Mouse (Mus musculus) frontal cortex, postnatal 14 days (tissue): Measurements from ENCODE around the gene Retnla.
"Not testable (repeated sequence)": the region's sequence is repeated elsewhere in the genome, so short reads cannot be mapped to it uniquely, and the experiment has no call there.

Source experiments
- DNase-seq, 2 experiments: peaks; one replicate each; pipeline ENCODE4 v3.0.0; 2022; ENCODE audit warnings: low spot score in 2 of 2

Retnla gene

GRCm38 (mm10) chr16:48842266-48842665 is at the start of gene Retnla:
Gene Retnla, plus strand, starts transcription at chr16:48842551.
- no peak for DNase-seq

GRCm38 (mm10) chr16:48798285-48798684 is 44.1 kb upstream of the Retnla start:
- DNase-seq = no peak

- no peak for DNase-seq
Observed at GRCm38 (mm10) chr16:48799470-48799869, 42.9 kb upstream of the Retnla start.

- no peak for DNase-seq
Observed at GRCm38 (mm10) chr16:48800906-48801305, 41.4 kb upstream of the Retnla start.

GRCm38 (mm10) chr16:48805412-48805811 is 36.9 kb upstream of the Retnla start:
- no peak for DNase-seq

- no peak for DNase-seq
Observed at GRCm38 (mm10) chr16:48806521-48806920, 35.8 kb upstream of the Retnla start.

- no peak for DNase-seq
Observed at GRCm38 (mm10) chr16:48809374-48809773, 33.0 kb upstream of the Retnla start.

- DNase-seq = no peak
Observed at GRCm38 (mm10) chr16:48811881-48812436, 30.4 kb upstream of the Retnla start.

- DNase-seq = no peak
Observed at GRCm38 (mm10) chr16:48816695-48817094, 25.7 kb upstream of the Retnla start, which contains the start of gene Retnlb. Gene Retnlb, plus strand, starts transcription at chr16:48816856.

- no peak for DNase-seq
Observed at GRCm38 (mm10) chr16:48818524-48818923, 23.8 kb upstream of the Retnla start.

GRCm38 (mm10) chr16:48826474-48826873 is 15.9 kb upstream of the Retnla start:
- DNase-seq = no peak

GRCm38 (mm10) chr16:48827625-48828024 is 14.7 kb upstream of the Retnla start:
- no peak for DNase-seq

GRCm38 (mm10) chr16:48829060-48829459 is 13.3 kb upstream of the Retnla start:
- DNase-seq = no peak

GRCm38 (mm10) chr16:48832055-48832454 is 10.3 kb upstream of the Retnla start:
- DNase-seq = no peak

GRCm38 (mm10) chr16:48833626-48834025 is 8.7 kb upstream of the Retnla start:
- DNase-seq = not testable (repeated sequence)

GRCm38 (mm10) chr16:48843671-48844386 is 1.5 kb downstream of the Retnla start:
- no peak for DNase-seq

- DNase-seq = not testable (repeated sequence)
Observed at GRCm38 (mm10) chr16:48865004-48865403, 22.7 kb downstream of the Retnla start.

GRCm38 (mm10) chr16:48867690-48868089 is 25.3 kb downstream of the Retnla start:
- DNase-seq = no peak

- no peak for DNase-seq
Observed at GRCm38 (mm10) chr16:48868663-48869062, 26.3 kb downstream of the Retnla start.

- DNase-seq = no peak
Observed at GRCm38 (mm10) chr16:48869671-48870070, 27.3 kb downstream of the Retnla start.

GRCm38 (mm10) chr16:48871754-48872153 is 29.4 kb downstream of the Retnla start:
- DNase-seq = no peak

GRCm38 (mm10) chr16:48872321-48872720 is 30.0 kb downstream of the Retnla start, which contains the start of gene Retnlg:
Gene Retnlg, plus strand, starts transcription at chr16:48872621.
- no peak for DNase-seq

GRCm38 (mm10) chr16:48890733-48891132 is 48.4 kb downstream of the Retnla start:
- no peak for DNase-seq
